Mouse (Mus musculus) heart, adult 8-10 months (tissue): Measurements from ENCODE around the gene Hcfc1. TPM values are rescaled to one million over a fixed set of nuclear protein-coding genes. Genes with fewer than 3 reads are reported as not detected.

Experiments
- DNase-seq: peaks from one replicate; pipeline ENCODE4 v3.0.0; 2022; ENCODE audit warnings: low spot score
- total RNA-seq, 4 experiments: library from RNA; stranded (reverse); gene quantifications; 2 replicates each; pipeline ENCODE4 v1.2.4; 2022

Gene Hcfc1
- total RNA-seq, 4 experiments from 2014 or later, result 36.7 to 39.7 (median 39.7) TPM

DNA sequence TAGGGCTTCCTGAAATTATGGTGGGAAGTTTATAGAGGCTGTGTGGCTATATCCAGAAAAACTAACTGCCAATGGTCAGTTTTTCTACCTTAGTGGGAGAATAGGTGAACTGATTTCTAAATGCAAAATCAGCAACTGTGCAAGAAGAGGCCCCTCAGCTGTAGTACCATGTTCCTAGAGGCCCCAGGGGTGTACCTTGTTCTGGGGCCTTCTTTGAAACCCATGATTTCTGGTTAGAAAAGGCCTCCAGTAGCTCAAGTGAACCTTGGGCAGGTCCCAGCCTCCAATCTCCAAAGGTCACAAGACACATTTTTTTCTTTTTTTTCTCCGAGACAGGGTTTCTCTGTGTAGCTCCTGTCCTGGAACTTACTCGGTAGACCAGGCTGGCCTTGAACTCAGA lies 23.9 kb downstream of the Hcfc1 start:
- DNase-seq, result no peak

- no peak for DNase-seq
Measured at GRCm38 (mm10) chrX:73941860-73942259, 24.3 kb downstream of the Hcfc1 start.

GRCm38 (mm10) chrX:73931871-73932270 lies 34.3 kb downstream of the Hcfc1 start:
- DNase-seq, result no peak

- peak; percentile 69 for DNase-seq
Measured at GRCm38 (mm10) chrX:73930402-73931062, 35.6 kb downstream of the Hcfc1 start, which contains the start of gene Renbp. Gene Renbp (minus strand): TSS chrX:73930850.

GRCm38 (mm10) chrX:73922550-73922882 lies 43.6 kb downstream of the Hcfc1 start:
- DNase-seq, result no peak

- peak; percentile 84 for DNase-seq
Measured at GRCm38 (mm10) chrX:73921823-73922549, 44.2 kb downstream of the Hcfc1 start, which contains the start of the genes Arhgap4 and Naa10. Gene Arhgap4 (minus strand): TSS chrX:73921870. Gene Naa10 (minus strand): TSS chrX:73921944.

DNA sequence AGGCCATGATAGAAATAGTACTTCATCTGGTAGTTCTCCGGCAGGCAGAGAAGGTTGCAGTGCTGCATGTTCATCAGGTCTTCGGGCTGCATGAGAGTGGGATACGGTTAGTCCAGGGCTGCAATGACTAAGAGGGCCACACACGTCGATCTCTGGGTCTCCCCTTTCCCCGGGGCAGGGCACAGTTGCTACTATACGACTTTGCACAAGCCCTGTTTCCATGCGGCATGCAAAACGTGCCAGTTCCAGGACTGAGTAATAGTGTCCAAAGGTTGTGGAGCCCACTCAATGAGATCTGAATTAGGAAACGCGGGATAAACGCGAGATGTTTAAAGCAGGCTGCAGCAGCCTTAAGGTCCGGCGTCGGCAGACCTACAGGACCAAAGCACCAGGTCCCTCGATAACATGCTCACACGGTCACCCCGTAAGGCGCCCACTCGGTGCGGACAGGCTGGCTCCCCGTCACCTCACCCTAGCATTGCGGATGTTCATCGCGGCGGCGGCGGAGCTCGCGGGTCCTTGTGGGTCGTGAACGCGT lies 44.8 kb downstream of the Hcfc1 start:
- no peak for DNase-seq

DNA sequence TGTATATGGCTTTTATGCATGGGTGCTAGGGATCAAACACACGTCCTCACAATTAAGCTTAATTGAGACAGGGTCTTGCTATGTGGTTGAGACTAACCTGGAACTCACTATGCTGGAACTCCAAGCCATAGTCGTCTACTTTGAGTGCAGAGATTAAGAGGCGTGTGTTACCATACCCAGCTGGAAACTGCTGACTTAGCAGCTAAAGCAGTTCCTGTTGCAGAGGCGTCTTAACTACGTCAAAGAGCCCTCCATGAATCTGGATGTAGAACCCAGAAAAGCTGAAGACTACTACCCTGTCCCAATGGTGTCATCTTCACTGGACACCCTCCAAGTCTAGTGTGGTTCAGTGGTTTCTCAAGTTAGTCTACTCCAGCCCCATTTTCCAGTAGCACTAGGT lies 47.5 kb downstream of the Hcfc1 start:
- no peak for DNase-seq

GRCm38 (mm10) chrX:73916945-73917344 lies 49.2 kb downstream of the Hcfc1 start:
- no peak for DNase-seq

DNA sequence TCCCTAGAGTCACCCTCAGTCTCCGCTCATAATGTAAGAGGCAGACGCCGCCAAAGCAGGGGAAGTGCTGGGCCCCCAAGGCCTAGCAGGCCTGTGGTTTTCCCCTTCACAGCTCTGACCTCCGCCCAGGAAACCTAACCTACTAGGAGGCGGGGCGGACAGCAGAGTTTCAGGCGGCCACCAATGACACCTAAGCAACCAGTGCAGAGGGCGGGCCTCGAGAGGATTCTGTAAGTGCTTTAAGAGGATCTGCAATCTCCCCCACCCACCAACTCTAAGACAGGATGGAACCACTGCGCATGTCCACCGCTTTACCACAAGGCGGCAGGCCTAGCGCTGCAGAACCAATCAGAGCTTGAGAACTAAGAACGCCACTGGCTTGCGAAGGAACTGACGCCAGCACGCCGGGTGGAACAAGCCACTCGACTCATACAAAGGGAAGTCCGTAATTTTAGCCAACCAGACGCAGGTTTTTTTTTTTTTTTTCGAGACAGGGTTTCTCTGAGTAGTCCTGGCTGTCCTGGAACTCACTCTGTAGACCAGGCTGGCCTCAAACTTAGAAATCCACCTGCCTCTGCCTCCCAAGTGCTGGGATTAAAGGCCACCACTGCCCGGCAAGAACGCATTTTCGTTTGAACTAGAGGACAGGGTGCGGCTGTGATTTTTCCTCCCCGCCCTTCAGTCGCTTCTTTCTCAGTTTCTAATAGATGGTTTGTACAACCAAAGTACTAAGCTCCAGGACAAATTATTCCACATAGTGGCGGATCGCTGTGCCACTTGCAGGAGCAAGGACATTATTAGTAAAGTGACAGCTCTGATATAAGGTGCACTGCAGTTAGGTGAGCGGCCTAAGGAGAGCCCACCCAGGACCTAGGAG lies 51.1 kb downstream of the Hcfc1 start:
- peak; percentile 90 for DNase-seq

DNA sequence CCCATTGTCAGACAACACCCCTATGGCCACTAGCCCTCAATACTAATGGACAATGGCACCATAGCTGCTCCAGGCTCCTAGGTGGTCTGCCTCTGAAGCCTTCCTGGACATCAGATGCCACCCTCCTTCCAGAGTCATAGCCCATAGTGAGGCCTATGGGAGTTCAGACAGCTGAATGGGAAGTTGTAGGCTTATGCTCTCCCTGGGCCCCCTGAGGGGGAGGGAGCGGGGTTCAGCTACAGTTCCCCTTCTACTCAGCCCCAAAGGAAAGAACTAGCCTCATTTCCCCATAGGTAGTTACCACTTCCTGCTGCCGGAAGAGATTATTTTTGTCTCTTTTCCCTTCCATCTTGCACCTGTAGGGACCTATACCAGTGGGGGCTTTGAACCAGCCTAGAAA lies 54.6 kb downstream of the Hcfc1 start:
- DNase-seq, result no peak

GRCm38 (mm10) chrX:73911156-73911555 lies 55.0 kb downstream of the Hcfc1 start:
- DNase-seq, result no peak

GRCm38 (mm10) chrX:73910451-73910850 lies 55.7 kb downstream of the Hcfc1 start:
- no peak for DNase-seq

DNA sequence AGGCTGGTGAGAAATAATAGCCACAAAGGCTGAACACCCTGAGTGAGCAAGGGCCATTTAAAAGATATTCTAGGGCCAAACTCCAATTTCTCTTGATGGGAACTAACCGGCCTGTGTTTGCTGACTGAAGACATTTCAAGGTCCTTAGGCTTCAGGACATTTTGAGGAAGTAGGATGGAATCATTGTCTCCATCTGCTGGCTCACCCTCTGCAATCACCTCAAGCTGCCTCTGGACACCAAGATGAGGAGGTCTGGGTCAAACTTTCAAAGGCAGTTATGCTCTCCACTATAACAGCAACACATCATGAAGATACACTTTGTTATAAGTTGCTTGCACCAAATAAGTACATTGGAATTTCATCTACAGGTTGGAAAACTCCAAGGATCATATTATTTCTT lies 56.1 kb downstream of the Hcfc1 start:
- no peak for DNase-seq

- DNase-seq, result no peak
Measured at GRCm38 (mm10) chrX:73897959-73898358, 68.2 kb downstream of the Hcfc1 start.

DNA sequence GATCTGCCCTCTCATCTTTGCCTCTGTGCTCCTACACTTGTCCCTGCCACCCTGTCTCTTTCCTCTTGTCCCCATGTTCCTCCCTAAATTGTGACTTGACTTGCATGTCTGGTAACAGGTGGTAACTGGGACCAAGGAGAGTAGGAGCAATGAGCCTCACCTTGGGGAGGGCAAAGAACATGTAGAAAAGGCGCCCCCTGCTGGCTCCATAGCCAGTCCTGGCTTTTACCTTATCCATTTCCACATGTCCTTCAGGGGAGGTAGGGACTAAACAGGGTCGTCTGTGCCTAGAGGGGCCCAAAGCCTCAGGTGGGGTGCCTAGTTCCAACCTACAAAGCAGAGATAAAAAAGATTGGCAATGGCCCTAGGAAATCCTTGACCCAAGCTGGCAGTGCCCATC lies 70.4 kb downstream of the Hcfc1 start, which contains the start of gene L1cam:
TSS of gene L1cam (minus strand) at position 387 of the 400 bp plus-strand sequence.
- DNase-seq, result no peak

DNA sequence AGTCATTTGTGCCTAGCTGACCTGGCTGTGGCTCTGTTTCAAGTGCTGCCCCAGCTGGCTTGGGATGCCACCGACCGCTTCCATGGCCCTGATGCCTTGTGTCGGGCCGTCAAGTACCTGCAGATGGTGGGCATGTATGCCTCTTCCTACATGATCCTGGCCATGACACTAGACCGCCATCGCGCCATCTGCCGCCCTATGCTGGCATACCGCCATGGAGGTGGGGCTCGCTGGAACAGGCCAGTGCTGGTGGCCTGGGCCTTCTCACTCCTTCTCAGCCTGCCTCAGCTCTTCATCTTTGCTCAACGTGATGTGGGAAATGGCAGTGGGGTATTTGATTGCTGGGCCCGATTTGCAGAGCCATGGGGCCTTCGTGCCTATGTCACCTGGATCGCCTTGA lies 73.3 kb downstream of the Hcfc1 start:
- DNase-seq, result no peak

Other genes starting within 250 kb of the Hcfc1 start
- 10 to 100 TPM; 26.6 to 29.7 (median 28.2) TPM for gene Abcd1, start 249.8 kb downstream of the Hcfc1 start, total RNA-seq
- gene Plxnb3, start 209.3 kb downstream of the Hcfc1 start, total RNA-seq, result 1 to 10 TPM; 1.6 to 1.9 (median 1.7) TPM
- gene Srpk3, start 192.0 kb downstream of the Hcfc1 start, total RNA-seq, result 10 to 100 TPM; 23.9 to 31.6 (median 30.8) TPM
- gene Idh3g, start 179.5 kb downstream of the Hcfc1 start, total RNA-seq, result 100 to 1,000 TPM; 702 to 775 (median 723) TPM
- gene Ssr4, start 179.3 kb downstream of the Hcfc1 start, total RNA-seq, result 10 to 100 TPM; 75.9 to 94.2 (median 84.8) TPM
- gene Pdzd4, start 141.4 kb downstream of the Hcfc1 start, total RNA-seq, result 1 to 10 TPM; 1.2 to 1.7 (median 1.6) TPM
- not detected for gene Avpr2, start 74.3 kb downstream of the Hcfc1 start, total RNA-seq
- 1 to 10 TPM; 3.3 to 5.3 (median 4.2) TPM for gene L1cam, start 70.3 kb downstream of the Hcfc1 start, total RNA-seq
- gene Arhgap4, start 44.5 kb downstream of the Hcfc1 start, total RNA-seq, result 1 to 10 TPM in 2 of 4 experiments, under 1 TPM in 2; 0.47 to 2.9 (median 1.3) TPM
- 10 to 100 TPM; 46.4 to 59.7 (median 56.5) TPM for gene Naa10, start 44.4 kb downstream of the Hcfc1 start, total RNA-seq
- 1 to 10 TPM; 4.9 to 7.5 (median 6.1) TPM for gene Renbp, start 35.5 kb downstream of the Hcfc1 start, total RNA-seq
- gene Irak1, start 57.6 kb upstream of the Hcfc1 start, total RNA-seq, result 10 to 100 TPM; 56.3 to 66.4 (median 60.9) TPM
- not detected for gene Opn1mw, start 161.1 kb upstream of the Hcfc1 start, total RNA-seq
- gene Mecp2, start 169.0 kb upstream of the Hcfc1 start, total RNA-seq, result 10 to 100 TPM; 25.3 to 36.9 (median 31.0) TPM
- not detected for gene Tex28, start 201.5 kb upstream of the Hcfc1 start, total RNA-seq
- gene Tktl1, start 210.9 kb upstream of the Hcfc1 start, total RNA-seq, result not detected